Mouse (Mus musculus) frontal cortex, postnatal 10 days (tissue): ENCODE data around the gene Efhc1.
"Not testable (repeated sequence)": the region's sequence is repeated elsewhere in the genome, so short reads cannot be mapped to it uniquely, and the experiment has no call there.

ENCODE experiments used
- DNase-seq, 2 experiments: peaks; one replicate each; pipeline ENCODE4 v3.0.0; 2022; ENCODE audit warnings: low spot score in 2 of 2, mixed read lengths in 1 of 2

Gene Efhc1

GRCm38 (mm10) chr1:20951300-20951763 lies at the start of gene Efhc1:
Gene Efhc1, plus strand, starts transcription at chr1:20951626.
- peak; percentile 89 to 92 for DNase-seq

GRCm38 (mm10) chr1:20905501-20906127 lies 45.8 kb upstream of the Efhc1 start:
- peak; percentile 49 to 62 for DNase-seq

DNA sequence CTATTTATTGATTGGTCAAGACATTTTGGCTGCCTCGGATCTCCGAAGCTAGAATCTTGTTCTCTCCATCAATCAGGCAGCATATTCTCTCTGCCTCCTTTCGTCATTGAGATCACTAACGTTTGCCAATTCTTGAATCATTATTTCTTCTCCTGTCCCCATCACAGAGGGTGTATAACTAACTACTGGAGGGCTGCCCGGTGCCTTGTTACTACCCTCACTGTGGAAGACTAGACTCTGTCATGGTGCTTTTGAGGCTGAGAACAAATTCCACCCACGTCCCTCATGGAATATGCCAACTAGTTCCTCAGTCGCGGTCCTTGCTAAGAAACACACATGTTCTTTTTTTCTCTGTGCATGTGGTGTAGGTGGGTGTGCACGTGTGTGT lies 45.3 kb upstream of the Efhc1 start:
- DNase-seq, result peak; percentile 71 to 88

DNA sequence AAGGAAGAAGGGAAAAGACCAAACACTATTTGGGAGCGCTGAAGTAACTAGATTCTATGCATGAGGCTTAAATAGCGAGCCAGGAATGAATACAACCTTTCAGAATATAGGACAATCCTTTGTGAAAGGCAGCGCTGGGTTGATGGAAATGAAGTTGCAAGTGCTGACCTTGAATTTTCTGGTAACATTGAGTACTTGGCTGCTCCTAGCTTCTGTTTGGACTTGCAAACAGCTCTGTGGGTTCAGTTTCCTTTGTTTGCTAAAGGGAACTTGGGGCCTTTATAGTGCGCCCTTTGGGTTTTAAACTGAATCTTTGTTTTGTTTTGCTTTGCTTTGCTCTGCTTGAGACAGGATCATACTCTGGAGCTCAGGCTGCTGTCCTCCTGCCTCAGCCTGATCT lies 42.9 kb upstream of the Efhc1 start:
- DNase-seq, result no peak

DNA sequence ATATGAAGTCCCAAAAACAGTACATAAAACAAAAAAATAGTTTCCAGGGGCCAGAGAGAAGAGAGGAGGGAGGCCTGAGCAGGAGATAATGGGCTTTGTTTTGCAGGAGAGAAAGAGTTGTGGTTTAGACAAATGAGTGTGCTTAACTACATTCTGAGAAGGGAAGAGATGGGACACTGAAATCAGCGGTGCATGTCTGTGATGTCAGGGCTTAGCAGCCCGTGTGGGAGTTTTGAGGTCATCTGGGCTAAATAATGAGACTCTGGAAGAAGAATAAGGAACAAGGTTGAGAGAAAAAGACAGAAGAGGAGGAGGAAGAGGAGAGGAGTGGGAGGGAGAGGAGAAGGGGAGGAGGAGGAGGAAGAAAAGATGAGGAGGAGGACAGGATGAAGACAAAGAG lies 39.3 kb upstream of the Efhc1 start:
- no peak for DNase-seq

- DNase-seq, result no peak
These were observed 38.8 kb upstream of the Efhc1 start for GRCm38 (mm10) chr1:20912527-20913171.

- DNase-seq, result no peak
These were observed 36.7 kb upstream of the Efhc1 start for GRCm38 (mm10) chr1:20914769-20915168.

DNA sequence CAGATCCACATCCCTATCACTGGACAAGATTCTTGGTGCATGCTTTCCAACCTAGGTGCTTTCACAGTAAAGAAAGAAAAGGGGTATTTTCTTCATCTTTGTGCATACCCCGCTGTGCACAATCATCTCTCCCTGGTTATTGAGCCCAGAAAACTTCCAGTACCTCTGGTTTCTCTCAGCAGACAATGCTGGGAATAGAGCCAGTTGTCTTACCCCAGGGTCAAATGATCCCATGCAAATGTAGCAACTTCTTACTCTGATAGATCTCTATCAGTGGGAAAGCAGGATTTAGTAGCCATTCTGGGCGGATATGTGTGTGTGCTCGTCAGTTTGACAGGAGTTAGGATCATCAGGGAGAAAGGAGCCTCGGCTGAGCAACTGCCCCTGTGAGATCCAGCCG lies 35.8 kb upstream of the Efhc1 start:
- no peak for DNase-seq

DNA sequence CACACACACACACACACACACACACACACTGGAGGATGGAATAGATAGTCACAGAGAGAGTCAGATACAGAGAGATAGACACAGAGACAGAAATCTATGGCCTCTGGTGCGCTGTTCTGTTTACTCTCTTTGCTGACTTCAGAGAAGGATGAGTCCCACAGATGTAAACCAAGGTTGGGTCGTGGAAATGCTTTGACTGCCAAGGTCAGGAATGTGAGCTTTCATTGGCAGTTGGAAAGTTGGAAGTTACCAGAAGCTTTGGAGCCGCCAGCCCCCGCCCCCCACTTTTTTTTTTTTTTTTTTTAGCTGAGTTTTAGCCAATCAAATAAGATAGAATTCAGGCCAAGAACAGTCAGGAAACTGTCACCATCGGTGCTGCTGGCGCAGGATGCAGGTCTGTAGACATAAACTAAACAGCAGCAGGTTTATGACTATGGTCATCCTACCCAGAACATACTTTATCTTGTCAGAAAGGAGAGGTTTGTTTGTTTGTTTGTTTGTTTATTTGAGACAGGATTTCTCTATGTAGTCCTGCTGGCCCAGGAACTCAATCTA lies 33.9 kb upstream of the Efhc1 start:
- DNase-seq, result no peak

GRCm38 (mm10) chr1:20919728-20920127 lies 31.7 kb upstream of the Efhc1 start:
- no peak for DNase-seq

GRCm38 (mm10) chr1:20921081-20921528 lies 30.3 kb upstream of the Efhc1 start:
- DNase-seq, result no peak

GRCm38 (mm10) chr1:20922612-20923399 lies 28.6 kb upstream of the Efhc1 start:
- DNase-seq, result no peak

GRCm38 (mm10) chr1:20925324-20925723 lies 26.1 kb upstream of the Efhc1 start:
- not testable (repeated sequence) for DNase-seq

DNA sequence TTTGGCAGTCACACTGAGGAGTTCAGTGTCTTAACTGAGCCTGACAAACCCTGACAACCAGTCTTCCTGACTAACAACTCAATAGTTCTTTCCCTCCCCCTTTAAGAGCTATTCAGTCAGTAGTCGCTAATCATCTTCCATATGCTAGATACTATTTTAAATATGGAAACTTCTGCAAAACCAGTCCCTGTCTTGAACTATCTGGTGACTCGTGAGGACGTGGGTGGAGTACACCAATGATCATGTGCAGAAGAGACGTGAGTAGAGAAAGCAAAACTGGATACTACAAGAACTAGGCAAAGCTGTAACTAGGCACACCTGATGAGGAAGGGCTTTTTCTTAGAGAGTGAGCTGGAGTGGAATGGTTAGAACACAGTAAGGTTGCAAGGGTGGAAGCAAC lies 25.5 kb upstream of the Efhc1 start:
- no peak for DNase-seq

DNA sequence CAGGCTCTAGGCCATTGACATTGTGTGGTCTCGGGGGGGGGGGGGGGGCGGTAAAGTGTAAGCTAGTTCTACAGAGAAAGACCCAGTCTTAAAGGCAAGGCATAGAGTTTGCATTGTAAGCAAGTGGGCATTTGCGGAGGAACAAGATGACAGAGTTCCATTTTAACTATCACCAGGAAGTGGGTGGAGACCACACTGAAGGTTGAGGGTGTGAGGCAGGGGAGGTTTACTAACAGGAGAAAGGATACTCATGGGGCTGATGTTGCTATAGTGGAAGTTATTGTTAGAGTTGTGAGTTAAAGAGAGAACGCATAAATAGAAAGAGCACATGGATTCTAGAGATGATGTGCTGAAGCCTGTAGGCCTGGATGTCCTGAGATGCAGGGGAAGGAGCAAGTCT lies 25.1 kb upstream of the Efhc1 start:
- DNase-seq, result no peak

GRCm38 (mm10) chr1:20928487-20928886 lies 22.9 kb upstream of the Efhc1 start:
- no peak for DNase-seq

DNA sequence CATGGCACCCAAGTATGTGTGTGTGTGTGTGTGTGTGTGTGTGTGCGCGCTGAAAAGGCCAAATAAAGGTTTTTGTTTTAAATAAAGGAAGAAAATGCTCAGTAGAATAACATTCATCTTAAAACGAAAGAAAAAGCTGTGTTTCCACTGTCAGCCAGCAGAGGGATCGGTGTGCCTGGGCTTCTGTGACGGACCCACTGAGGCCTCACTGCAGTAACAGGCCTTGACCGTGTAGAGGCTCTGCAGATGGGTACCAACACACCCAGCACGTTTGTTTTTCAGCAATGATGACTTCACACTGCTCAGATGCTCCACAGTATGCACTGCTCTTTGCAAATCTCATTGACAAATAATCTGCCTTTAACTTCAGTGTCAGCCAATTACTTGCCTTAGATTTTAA lies 18.0 kb upstream of the Efhc1 start:
- DNase-seq, result peak; percentile 35 to 52

- no peak for DNase-seq
These were observed 16.3 kb upstream of the Efhc1 start for GRCm38 (mm10) chr1:20935106-20935505.

DNA sequence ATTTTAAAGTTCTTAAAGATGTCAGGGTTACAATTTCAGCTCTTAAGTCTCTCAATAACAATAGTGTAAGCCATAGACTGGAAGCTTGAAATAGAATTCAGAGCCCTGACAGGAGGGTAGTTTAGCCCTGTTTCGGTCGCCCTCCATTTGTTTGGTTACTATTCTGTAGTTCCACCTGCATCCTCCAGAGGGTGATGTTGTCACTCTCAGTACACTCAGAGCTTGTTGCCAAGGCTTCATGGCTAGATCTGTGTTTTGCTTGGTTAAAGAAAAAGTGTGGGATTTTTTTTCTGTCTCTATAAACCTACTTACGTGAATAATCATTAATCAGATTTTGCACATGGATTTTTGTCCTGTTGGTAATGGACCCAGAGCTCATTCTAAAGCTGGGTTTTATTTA lies 12.4 kb upstream of the Efhc1 start:
- DNase-seq, result no peak

DNA sequence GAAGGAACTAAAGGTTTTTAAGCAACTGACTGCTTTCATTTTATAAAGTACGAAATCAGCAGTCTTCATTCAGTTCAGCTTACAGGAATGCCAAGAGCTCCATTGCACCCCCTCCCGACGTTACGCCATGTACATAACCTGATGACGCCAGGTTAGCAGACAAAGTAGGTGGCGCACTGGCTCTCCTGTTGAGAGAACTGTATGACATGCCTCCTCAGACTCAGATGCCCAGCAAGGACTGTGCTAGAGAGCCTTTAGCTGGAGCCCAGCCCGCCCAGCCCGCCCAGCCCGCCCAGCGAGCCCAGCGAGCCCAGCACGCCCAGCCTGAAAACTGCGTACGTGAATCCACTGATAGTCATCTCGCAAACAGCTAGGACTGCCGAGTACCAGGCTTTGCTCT lies 11.3 kb upstream of the Efhc1 start:
- no peak for DNase-seq

DNA sequence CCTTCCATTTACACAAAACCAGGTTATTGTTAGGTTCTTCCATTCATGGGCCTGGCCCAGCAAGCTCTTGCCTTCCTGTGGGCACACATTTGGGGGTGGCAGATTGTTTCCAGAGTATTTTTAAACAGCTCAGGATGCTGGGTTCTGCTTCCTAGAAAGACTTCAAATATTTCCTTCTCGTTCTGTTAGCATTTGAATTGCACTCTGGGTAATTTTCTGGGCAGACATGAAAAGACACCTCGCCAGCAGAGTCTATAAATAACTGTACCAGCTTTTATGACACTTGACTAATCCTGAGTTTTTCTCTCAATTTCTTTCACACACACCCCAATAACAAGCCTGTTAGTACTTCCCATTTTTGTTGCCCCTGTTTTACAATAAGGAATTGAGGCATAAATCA lies 10.1 kb upstream of the Efhc1 start:
- DNase-seq, result no peak

DNA sequence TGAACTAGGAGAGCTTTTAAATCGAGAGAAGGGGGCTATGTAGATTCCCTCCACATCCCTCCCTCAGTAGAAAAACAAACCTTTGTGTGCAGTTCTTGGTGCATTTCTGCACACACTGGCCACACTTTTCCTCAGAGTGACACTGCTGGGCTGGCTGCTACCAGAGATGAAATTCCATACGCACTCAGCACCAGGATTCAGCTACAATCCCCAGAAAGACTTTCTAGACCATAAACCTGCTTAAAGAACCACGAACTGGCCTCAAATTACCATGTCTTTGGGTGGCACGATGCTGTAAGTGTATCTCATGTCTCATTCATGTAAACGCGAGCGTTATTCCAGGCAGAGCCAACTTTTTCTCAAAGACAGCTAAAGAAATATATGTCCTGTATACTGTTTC lies 9.6 kb upstream of the Efhc1 start:
- no peak for DNase-seq
